Mouse (Mus musculus) liver, postnatal 0 days (tissue): ENCODE data around the gene Palld. TPM values are rescaled to one million over a fixed set of nuclear protein-coding genes. Genes with fewer than 3 reads are reported as not detected.

Experiments used
- ATAC-seq: fragments of 200-750 bp; cut with Nextera tagmentation; 2 replicates; pipeline ENCODE4 v1.8.0; 2017; ENCODE audit warnings: mild to moderate bottlenecking, moderate library complexity
- DNase-seq: peaks from one replicate; pipeline ENCODE4 v3.0.0-alpha.2; 2016
- H3K27ac ChIP-seq: fragments of 300-500 bp; sonication (generic); 2 replicates; pipeline ENCODE4 v1.5.1; 2014; ENCODE audit warnings: antibody characterized with exemption, moderate library complexity, mild to moderate bottlenecking, low read depth
- H3K27me3 ChIP-seq: fragments of 300-500 bp; sonication (generic); 2 replicates; pipeline ENCODE4 v1.6.1; 2014; ENCODE audit warnings: low read length, control low read depth, mixed read lengths; ENCODE audit not compliant: insufficient read depth
- H3K36me3 ChIP-seq: fragments of 300-500 bp; sonication (generic); replicated peaks from 2 replicates; pipeline ENCODE4 v1.6.1; 2014; ENCODE audit warnings: mild to moderate bottlenecking, control low read depth, low read length, moderate library complexity, mixed read lengths; ENCODE audit not compliant: insufficient read depth
- H3K4me1 ChIP-seq: fragments of 300-500 bp; sonication (generic); 2 replicates; pipeline ENCODE4 v1.6.1; 2014; ENCODE audit warnings: antibody characterized with exemption, mild to moderate bottlenecking, control low read depth; ENCODE audit not compliant: insufficient read depth
- H3K4me2 ChIP-seq: fragments of 300-500 bp; sonication (generic); 2 replicates; pipeline ENCODE4 v1.6.1; 2014; ENCODE audit warnings: low read depth, mild to moderate bottlenecking, low read length, moderate library complexity, mixed read lengths
- H3K4me3 ChIP-seq: fragments of 300-500 bp; sonication (generic); 2 replicates; pipeline ENCODE4 v1.5.1; 2014; ENCODE audit warnings: low read depth, low read length
- H3K9ac ChIP-seq: fragments of 300-500 bp; sonication (generic); replicated peaks from 2 replicates; pipeline ENCODE4 v1.6.1; 2014; ENCODE audit warnings: mild to moderate bottlenecking, moderate library complexity
- H3K9me3 ChIP-seq: fragments of 300-500 bp; sonication (generic); 2 replicates; pipeline ENCODE4 v1.6.1; 2016; ENCODE audit warnings: mild to moderate bottlenecking, control low read depth, low read length, mixed read lengths
- CTCF ChIP-seq: sonication (generic); IDR thresholded peaks from 2 replicates; pipeline ENCODE4 v1.5.1; 2016; ENCODE audit warnings: antibody characterized with exemption, low read depth
- EP300 ChIP-seq: IDR thresholded peaks from 2 replicates; pipeline ENCODE4 v1.6.1; 2016; ENCODE audit warnings: antibody characterized with exemption, low read depth, mild to moderate bottlenecking
- WGBS: fragments of 180-500 bp; shearing (Covaris S2); extraction: QIAGEN DNeasy Blood & Tissue Kit; methylation state at CpG from one replicate; pipeline ENCODE4 v1.1.7; 2014; ENCODE audit not compliant: insufficient replicate concordance; 5-methylcytosine and 5-hydroxymethylcytosine counted together
- polyA plus RNA-seq: library from polyadenylated mRNA; unstranded; fragments of >200 nt; fragmentation: Nextera tagmentation; extraction: Ambion mirVana; gene quantifications from 2 replicates; pipeline ENCODE4 v1.2.1, GENCODE M21; 2015

Palld gene
- polyA plus RNA-seq, 1 experiment from 2014 or later: 11.7 TPM

GRCm38 (mm10) chr8:61596889-61597288 is 305.6 kb downstream of the Palld start:
- Histone ChIP-seq H3K4me1 (no peaks in the 10 kb centered on the region), H3K27ac (no peak overlapping the region), H3K36me3 (no peaks in the 10 kb centered on the region), H3K4me3 (no peak overlapping the region), H3K27me3 (no peaks in the 10 kb centered on the region), H3K4me2 (no peak overlapping the region), H3K9me3 (no peaks in the 10 kb centered on the region), H3K9ac (no peak overlapping the region)
- TF ChIP-seq CTCF (no peak), EP300 (no peak)
- 71% methylated on average over 3 of the region's 3 CpGs for WGBS
- DNase-seq (no peak), ATAC-seq (no peak)

GRCm38 (mm10) chr8:61591446-61591845 is 311.0 kb downstream of the Palld start:
- Histone ChIP-seq H3K4me3 (no peak overlapping the region), H3K9ac (no peak overlapping the region), H3K27me3 (no peaks in the 10 kb centered on the region), H3K4me1 (0 out of 2 replicates have a peak, but pooled peaks cover 3% of the 10 kb centered on the region), H3K9me3 (no peaks in the 10 kb centered on the region), H3K4me2 (peak overlapping the region; percentile 80), H3K36me3 (no peaks in the 10 kb centered on the region), H3K27ac (peak overlapping the region; percentile 22; the same call in 1 of the 2 replicates)
- WGBS: 24% methylated on average over 8 of the region's 8 CpGs
- ATAC-seq (peak; percentile 10; the same call in 1 of the 2 replicates), DNase-seq (no peak)
- TF ChIP-seq EP300: no peak
- TF ChIP-seq CTCF: no peak

GRCm38 (mm10) chr8:61590551-61591431 is 311.7 kb downstream of the Palld start:
- Histone ChIP-seq H3K36me3 (no peaks in the 10 kb centered on the region), H3K4me3 (peak overlapping the region; percentile 72), H3K4me1 (peaks cover 3% of the 10 kb centered on the region; the same call in 1 of the 2 replicates), H3K27me3 (no peaks in the 10 kb centered on the region), H3K4me2 (peak overlapping the region; percentile 80), H3K27ac (peak overlapping the region; percentile 92), H3K9me3 (no peaks in the 10 kb centered on the region), H3K9ac (peak overlapping the region; percentile 79)
- under 1% methylated on average over 35 of the region's 35 CpGs for WGBS
- ATAC-seq (peak; percentile 87), DNase-seq (peak; percentile 86)
- TF ChIP-seq CTCF: no peak
- no peak; the same call in 1 of the 2 replicates for TF ChIP-seq EP300

- DNase-seq (peak; percentile 61), ATAC-seq (peak; percentile 80)
- Histone ChIP-seq H3K4me1 (peaks cover 7% of the 10 kb centered on the region), H3K9me3 (no peaks in the 10 kb centered on the region), H3K27ac (peak overlapping the region; percentile 92), H3K4me2 (peak overlapping the region; percentile 80), H3K9ac (peak overlapping the region; percentile 41), H3K36me3 (no peaks in the 10 kb centered on the region), H3K4me3 (peak overlapping the region; percentile 72), H3K27me3 (no peaks in the 10 kb centered on the region)
- WGBS: 31% methylated on average over 11 of the region's 11 CpGs
- no peak for TF ChIP-seq CTCF
These were observed 312.5 kb downstream of the Palld start for GRCm38 (mm10) chr8:61589972-61590391.

GRCm38 (mm10) chr8:61588336-61588735 is 314.2 kb downstream of the Palld start:
- 56% methylated on average over 1 of the region's 1 CpGs for WGBS
- H3K4me2 ChIP-seq: 0 out of 2 replicates have a peak overlapping the region, but pooled peaks have one; percentile 11

GRCm38 (mm10) chr8:61587731-61588130 is 314.8 kb downstream of the Palld start:
- WGBS: 65% methylated on average over 3 of the region's 3 CpGs
- Histone ChIP-seq H3K27me3 (no peaks in the 10 kb centered on the region), H3K4me1 (peaks cover 17% of the 10 kb centered on the region), H3K27ac (no peak overlapping the region), H3K36me3 (no peaks in the 10 kb centered on the region), H3K9me3 (no peaks in the 10 kb centered on the region), H3K4me3 (no peak overlapping the region), H3K9ac (no peak overlapping the region), H3K4me2 (no peak overlapping the region)
- TF ChIP-seq CTCF (no peak), EP300 (no peak)
- ATAC-seq: no peak
- DNase-seq: no peak

More at GRCm38 (mm10) chr8:61588336-61588735, 314.2 kb downstream of the Palld start:
- H3K36me3 ChIP-seq: no peaks in the 10 kb centered on the region
- H3K9ac ChIP-seq: no peak overlapping the region
- H3K27me3 ChIP-seq: no peaks in the 10 kb centered on the region
- H3K4me1 ChIP-seq: peaks cover 17% of the 10 kb centered on the region
- DNase-seq: no peak
- H3K27ac ChIP-seq: no peak overlapping the region
- no peaks in the 10 kb centered on the region for H3K9me3 ChIP-seq
- TF ChIP-seq EP300: no peak
- no peak for TF ChIP-seq CTCF
- no peak for ATAC-seq
- H3K4me3 ChIP-seq: no peak overlapping the region
